Mouse (Mus musculus) neural tube, embryonic 11.5 days (tissue): ENCODE measurements at regions not wholly inside any gene's neighbourhood (a gene's known extent, or its start where the extent isn't known, plus 50 kb on each side); places are given as distances from the start of the nearest gene placed in this dataset.

Source experiments
- ATAC-seq: fragments of 200-750 bp; cut with Nextera tagmentation; 2 replicates; pipeline ENCODE4 v1.8.0; 2017; ENCODE audit warnings: moderate number of reproducible peaks, mild to moderate bottlenecking, moderate TSS enrichment, moderate library complexity; ENCODE audit not compliant: insufficient read depth, low FRiP score, low TSS enrichment
- DNase-seq: peaks from one replicate; pipeline ENCODE4 v3.0.0-alpha.2; 2015; ENCODE audit warnings: low spot score
- H3K27ac ChIP-seq: fragments of 300-500 bp; sonication (generic); 2 replicates; pipeline ENCODE4 v1.5.1; 2014; ENCODE audit warnings: low read depth, mild to moderate bottlenecking, low read length
- H3K27me3 ChIP-seq: fragments of 300-500 bp; sonication (generic); 2 replicates; pipeline ENCODE4 v1.6.1; 2014; ENCODE audit warnings: mild to moderate bottlenecking, low read length, mixed read lengths; ENCODE audit not compliant: control insufficient read depth, insufficient read depth
- H3K36me3 ChIP-seq: fragments of 300-500 bp; sonication (generic); 2 replicates; pipeline ENCODE4 v1.6.1; 2014; ENCODE audit warnings: mild to moderate bottlenecking, low read length, moderate library complexity, mixed read lengths; ENCODE audit not compliant: control insufficient read depth, insufficient read depth
- H3K4me1 ChIP-seq: fragments of 300-500 bp; sonication (generic); 2 replicates; pipeline ENCODE4 v1.6.1; 2014; ENCODE audit warnings: low read length, mixed read lengths; ENCODE audit not compliant: control insufficient read depth, insufficient read depth
- H3K4me2 ChIP-seq: fragments of 300-500 bp; sonication (generic); 2 replicates; pipeline ENCODE4 v1.6.1; 2014; ENCODE audit warnings: low read depth, mild to moderate bottlenecking, moderate library complexity
- H3K4me3 ChIP-seq: fragments of 300-500 bp; sonication (generic); 2 replicates; pipeline ENCODE4 v1.5.1; 2014; ENCODE audit warnings: low read depth, low read length
- H3K9ac ChIP-seq: fragments of 300-500 bp; sonication (generic); 2 replicates; pipeline ENCODE4 v1.6.1; 2014; ENCODE audit warnings: mild to moderate bottlenecking, low read length
- H3K9me3 ChIP-seq: fragments of 300-500 bp; sonication (generic); 2 replicates; pipeline ENCODE4 v1.6.1; 2016; ENCODE audit warnings: low read length; ENCODE audit not compliant: control insufficient read depth
- WGBS: fragments of 180-500 bp; shearing (Covaris S2); extraction: QIAGEN DNeasy Blood & Tissue Kit; methylation state at CpG from one replicate; pipeline ENCODE4 v1.1.7; 2014; 5-methylcytosine and 5-hydroxymethylcytosine counted together

DNA sequence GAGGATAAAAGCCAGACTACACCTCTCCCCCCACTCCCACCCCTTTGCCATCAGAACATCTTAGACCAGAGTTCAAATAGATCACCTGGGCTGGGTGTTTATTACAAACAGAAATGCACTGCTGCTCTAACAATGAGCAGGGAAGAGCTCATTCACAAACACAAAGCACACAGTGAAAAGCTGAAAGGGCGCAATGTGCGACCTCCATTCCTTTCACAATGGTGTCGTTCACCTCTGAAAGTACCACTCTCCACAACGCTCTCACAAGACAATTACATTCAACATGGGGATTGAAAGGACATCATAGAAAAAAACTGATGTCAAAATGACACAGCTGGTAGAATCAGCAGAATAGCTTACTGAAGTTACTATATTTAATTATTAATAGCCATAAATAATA, 426.8 kb downstream of the Fat4 start:
- no peaks in the 10 kb centered on the region for H3K4me1 ChIP-seq
- ATAC-seq = no peak
- 70% methylated on average over 4 of the region's 4 CpGs for WGBS

DNA sequence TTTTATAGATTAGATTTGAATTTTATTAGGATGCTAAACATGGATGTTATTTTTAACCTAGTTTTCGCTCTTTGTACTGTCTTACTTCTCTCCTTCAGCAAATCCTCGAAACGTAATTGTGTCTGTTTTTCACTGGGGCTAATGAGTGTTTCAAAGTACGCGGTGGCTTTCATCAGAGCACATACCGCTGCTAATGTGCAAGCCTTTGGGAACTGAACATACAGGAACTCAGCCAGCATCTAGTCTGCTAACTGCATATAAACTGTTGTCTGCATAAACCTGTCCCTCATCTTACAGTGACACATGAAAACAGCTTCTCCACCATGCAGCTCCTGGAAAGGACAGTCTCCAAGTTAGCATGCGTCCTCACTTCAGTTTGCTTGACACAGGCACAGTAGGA, 434.1 kb downstream of the Fat4 start:
- Histone ChIP-seq H3K4me2 (no peak overlapping the region), H3K27ac (no peak overlapping the region)
- ATAC-seq = no peak

More for the DNA sequence above, 426.8 kb downstream of the Fat4 start:
- Histone ChIP-seq H3K27me3 (no peaks in the 10 kb centered on the region), H3K4me3 (no peak overlapping the region), H3K27ac (no peak overlapping the region), H3K4me2 (no peak overlapping the region), H3K36me3 (no peaks in the 10 kb centered on the region), H3K9me3 (no peaks in the 10 kb centered on the region), H3K9ac (no peak overlapping the region)
- DNase-seq = no peak

DNA sequence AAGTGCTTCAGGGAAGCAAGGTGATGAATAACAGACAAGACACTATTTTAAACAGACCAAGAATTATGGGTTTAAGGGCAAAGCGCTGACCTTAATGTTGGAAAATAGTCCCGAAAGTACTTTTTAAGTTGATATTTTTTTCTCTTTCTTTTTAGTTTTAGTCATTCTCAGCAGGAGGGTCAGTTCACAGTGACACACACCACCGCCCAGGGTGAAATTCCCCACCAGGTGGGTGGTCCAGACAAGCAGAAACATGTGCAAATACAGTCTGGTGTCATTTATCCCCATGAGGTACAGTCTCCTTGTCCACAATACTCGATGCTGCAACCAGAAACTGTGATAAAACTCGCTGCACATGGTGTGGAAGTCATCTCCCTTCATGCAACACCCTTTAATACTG, 435.5 kb downstream of the Fat4 start:
- peak; percentile 34 for DNase-seq
- Histone ChIP-seq H3K4me3 (no peak overlapping the region), H3K4me2 (no peak overlapping the region), H3K4me1 (0 out of 2 replicates have a peak, but pooled peaks cover 3% of the 10 kb centered on the region), H3K27ac (no peak overlapping the region), H3K9ac (no peak overlapping the region), H3K36me3 (no peaks in the 10 kb centered on the region), H3K27me3 (no peaks in the 10 kb centered on the region), H3K9me3 (no peaks in the 10 kb centered on the region)
- ATAC-seq = no peak
- WGBS = 49% methylated on average over 5 of the region's 5 CpGs

More for the DNA sequence above, 434.1 kb downstream of the Fat4 start:
- 81% methylated on average over 7 of the region's 7 CpGs for WGBS
- no peaks in the 10 kb centered on the region for H3K9me3 ChIP-seq
- H3K9ac ChIP-seq = no peak overlapping the region
- H3K27me3 ChIP-seq = no peaks in the 10 kb centered on the region
- DNase-seq = no peak
- H3K36me3 ChIP-seq = no peaks in the 10 kb centered on the region
- H3K4me1 ChIP-seq = 0 out of 2 replicates have a peak, but pooled peaks cover 3% of the 10 kb centered on the region
- no peak overlapping the region for H3K4me3 ChIP-seq

DNA sequence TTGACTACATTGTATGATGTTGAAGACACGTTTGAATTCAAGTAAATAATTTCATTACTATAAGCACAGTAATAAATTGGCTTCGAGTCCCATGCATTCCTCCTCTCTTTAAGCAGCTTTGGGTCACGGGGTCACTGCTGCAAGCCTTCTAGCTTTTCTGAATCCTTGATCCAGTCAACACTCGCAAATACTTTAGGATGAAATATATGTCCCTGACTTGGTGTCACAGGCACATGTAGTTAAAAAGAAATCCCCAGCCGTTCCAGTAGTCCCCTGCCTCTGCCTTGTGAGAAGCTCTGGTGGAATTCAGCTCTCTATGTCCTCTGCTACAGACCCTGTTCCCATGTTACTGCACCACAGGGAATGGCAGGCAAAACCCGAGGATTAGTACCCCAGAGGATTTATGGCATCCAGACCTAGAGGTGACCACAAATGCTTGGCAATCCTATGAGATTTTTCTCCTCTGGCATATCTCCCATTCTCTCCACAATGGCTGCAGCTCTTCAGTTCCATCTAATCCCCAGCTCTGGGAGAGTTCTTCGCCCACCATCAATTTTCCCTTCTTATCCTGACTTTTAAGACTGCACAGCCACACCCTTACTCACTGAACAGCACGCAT, 449.0 kb downstream of the Fat4 start:
- Histone ChIP-seq H3K36me3 (no peaks in the 10 kb centered on the region), H3K27ac (no peak overlapping the region), H3K9me3 (no peaks in the 10 kb centered on the region), H3K9ac (no peak overlapping the region), H3K27me3 (no peaks in the 10 kb centered on the region), H3K4me2 (no peak overlapping the region), H3K4me3 (no peak overlapping the region), H3K4me1 (no peaks in the 10 kb centered on the region)
- no peak for DNase-seq
- 52% methylated on average over 8 of the region's 8 CpGs for WGBS
- no peak for ATAC-seq

DNA sequence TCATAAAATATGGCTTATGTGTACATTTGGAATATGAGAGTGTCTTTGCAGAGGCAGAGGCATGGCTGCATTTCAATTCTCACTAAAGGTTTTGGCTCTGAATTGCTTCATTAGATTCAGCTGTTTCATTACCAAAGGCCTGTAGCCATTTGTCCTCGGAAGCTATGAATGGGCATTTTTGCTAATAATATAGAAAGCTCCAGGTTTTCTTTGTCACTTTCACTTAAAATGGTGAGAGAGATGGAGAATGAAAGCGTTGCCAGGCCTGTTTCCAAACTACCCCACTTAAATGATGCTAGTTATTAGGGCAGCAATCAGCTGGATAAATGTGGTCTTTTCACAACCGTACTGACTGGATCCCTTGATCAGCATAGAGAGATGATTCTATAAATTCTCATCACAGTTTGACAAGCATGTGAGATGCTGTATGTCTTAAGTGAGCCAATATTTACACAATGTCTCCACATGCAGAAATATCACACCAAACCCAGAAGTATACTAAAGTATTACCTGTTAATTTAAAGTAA, 454.5 kb downstream of the Fat4 start:
- no peak for ATAC-seq
- no peak for DNase-seq
- Histone ChIP-seq H3K27ac (no peak overlapping the region), H3K27me3 (no peaks in the 10 kb centered on the region), H3K4me3 (no peak overlapping the region), H3K4me1 (no peaks in the 10 kb centered on the region), H3K4me2 (no peak overlapping the region), H3K9me3 (no peaks in the 10 kb centered on the region), H3K36me3 (no peaks in the 10 kb centered on the region), H3K9ac (no peak overlapping the region)
- WGBS = 84% methylated on average over 3 of the region's 3 CpGs

DNA sequence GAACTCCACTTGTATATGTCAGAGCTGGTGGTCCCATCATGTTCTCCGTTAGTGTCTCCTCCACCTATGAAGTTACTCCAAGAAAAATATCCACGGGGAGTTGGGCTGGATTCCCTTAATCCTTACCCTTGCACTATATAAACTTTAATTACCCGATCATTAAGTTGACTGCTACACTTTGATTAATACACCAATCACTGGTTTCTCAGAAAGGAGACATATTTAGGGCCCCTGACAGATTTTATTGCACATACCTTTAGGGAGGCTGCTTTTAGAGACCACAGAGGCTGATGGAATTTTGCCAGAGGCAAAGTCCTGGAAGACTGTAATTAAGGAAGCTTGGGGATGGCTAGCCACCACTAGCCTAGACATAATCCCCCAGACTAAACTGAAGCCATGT, 457.3 kb downstream of the Fat4 start:
- H3K36me3 ChIP-seq = no peaks in the 10 kb centered on the region
- H3K27me3 ChIP-seq = no peaks in the 10 kb centered on the region
- DNase-seq = no peak
- no peaks in the 10 kb centered on the region for H3K9me3 ChIP-seq
- no peak overlapping the region for H3K9ac ChIP-seq
- no peak for ATAC-seq
- no peak overlapping the region for H3K27ac ChIP-seq
- H3K4me2 ChIP-seq = no peak overlapping the region
- H3K4me3 ChIP-seq = no peak overlapping the region
- H3K4me1 ChIP-seq = no peaks in the 10 kb centered on the region
- WGBS = 71% methylated on average over 3 of the region's 3 CpGs

DNA sequence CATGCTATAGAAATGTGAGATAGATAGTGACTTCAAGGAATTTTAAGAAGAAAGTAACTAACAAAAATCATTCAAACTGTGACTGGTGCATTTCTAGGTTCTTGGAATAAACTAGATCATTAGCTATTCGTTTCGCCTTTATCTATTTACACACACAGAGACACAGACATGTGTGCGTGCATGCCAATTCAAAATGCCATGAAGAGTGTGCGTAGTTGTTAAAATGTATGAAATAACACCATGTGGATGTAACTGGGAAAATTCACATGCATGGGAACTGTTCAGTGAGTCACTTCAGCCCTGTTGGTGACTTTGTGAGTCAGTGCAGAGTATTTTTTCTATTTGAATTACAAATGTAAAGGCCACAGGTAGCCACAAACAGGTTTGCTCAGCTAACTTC, 460.8 kb downstream of the Fat4 start:
- no peaks in the 10 kb centered on the region for H3K4me1 ChIP-seq
- WGBS = 96% methylated on average over 4 of the region's 4 CpGs
- H3K4me3 ChIP-seq = no peak overlapping the region
- H3K27ac ChIP-seq = no peak overlapping the region
- H3K4me2 ChIP-seq = no peak overlapping the region
- DNase-seq (no peak), ATAC-seq (no peak)
- H3K9ac ChIP-seq = no peak overlapping the region
- H3K9me3 ChIP-seq = no peaks in the 10 kb centered on the region
- no peaks in the 10 kb centered on the region for H3K36me3 ChIP-seq
- no peaks in the 10 kb centered on the region for H3K27me3 ChIP-seq

DNA sequence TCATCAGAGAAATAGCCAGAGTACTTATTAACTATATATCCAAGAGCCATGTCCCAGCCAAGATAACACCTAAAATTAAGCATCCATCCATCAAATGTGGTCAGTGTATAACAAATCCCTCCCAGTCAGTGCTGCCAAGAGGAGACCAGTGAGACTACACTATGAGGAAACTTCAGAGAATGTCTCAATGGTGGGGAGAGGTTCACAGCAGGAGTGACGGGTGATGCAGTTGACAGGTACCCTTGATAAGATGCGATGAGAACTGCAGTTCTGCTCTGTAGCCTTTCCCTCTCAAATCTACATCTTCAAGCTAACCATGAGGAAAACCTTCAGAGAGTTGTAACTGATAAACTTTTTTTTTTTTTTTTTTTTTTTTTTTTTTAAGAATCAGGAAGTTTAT, 470.3 kb downstream of the Fat4 start:
- no peak for DNase-seq
- no peaks in the 10 kb centered on the region for H3K9me3 ChIP-seq
- H3K27me3 ChIP-seq = no peaks in the 10 kb centered on the region
- WGBS = 84% methylated on average over 2 of the region's 2 CpGs
- H3K36me3 ChIP-seq = no peaks in the 10 kb centered on the region
- H3K4me2 ChIP-seq = no peak overlapping the region
- H3K27ac ChIP-seq = no peak overlapping the region
- H3K4me1 ChIP-seq = no peaks in the 10 kb centered on the region
- no peak for ATAC-seq
- H3K4me3 ChIP-seq = no peak overlapping the region
- no peak overlapping the region for H3K9ac ChIP-seq

DNA sequence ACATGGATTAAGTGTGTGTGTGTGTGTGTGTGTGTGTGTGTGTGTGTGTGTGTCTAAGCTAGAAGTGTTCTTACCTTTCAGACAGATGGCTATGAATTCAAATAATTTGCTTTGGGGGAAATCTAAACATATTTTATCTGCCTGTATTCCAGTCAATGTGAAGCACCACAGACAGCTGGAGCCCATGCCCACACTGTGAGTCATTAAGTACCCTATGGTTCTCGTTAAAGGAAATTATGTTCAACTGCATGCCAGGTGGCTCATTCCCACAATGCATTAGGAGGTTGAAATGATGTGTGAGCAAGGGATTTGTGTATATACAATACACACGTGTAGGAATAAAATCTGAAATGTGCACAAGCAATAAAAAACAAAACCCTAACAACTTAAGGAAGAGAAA, 473.5 kb downstream of the Fat4 start:
- Histone ChIP-seq H3K9ac (no peak overlapping the region), H3K27me3 (no peaks in the 10 kb centered on the region), H3K4me1 (no peaks in the 10 kb centered on the region), H3K4me3 (no peak overlapping the region), H3K4me2 (no peak overlapping the region), H3K9me3 (no peaks in the 10 kb centered on the region), H3K36me3 (no peaks in the 10 kb centered on the region), H3K27ac (no peak overlapping the region)
- 61% methylated on average over 2 of the region's 2 CpGs for WGBS
- ATAC-seq (no peak), DNase-seq (no peak)
